Mouse (Mus musculus): ENCODE results near the gene Zfp423. TPM values are rescaled to one million over a fixed set of nuclear protein-coding genes. Genes with fewer than 3 reads are reported as not detected.

Zfp423 gene
- polyA plus RNA-seq, 1 experiment from 2014 or later, result 5.8 TPM

- 77% methylated on average over 5 of the region's 5 CpGs for WGBS
- Histone ChIP-seq H3K36me3 (ENCODE audit: control insufficient read depth, insufficient read depth, low read length) (no peaks in the 10 kb centered on the region), H3K27me3 (replicated peaks; ENCODE audit: control insufficient read depth, insufficient read depth, low read length) (no peaks in the 10 kb centered on the region), H3K27ac (ENCODE audit: low read depth, low read length) (no peak overlapping the region), H3K9me3 (ENCODE audit: control insufficient read depth, low read length) (no peaks in the 10 kb centered on the region), H3K9ac (ENCODE audit: low read depth, low read length) (no peak overlapping the region), H3K4me3 (ENCODE audit: low read depth, low read length) (no peak overlapping the region), H3K4me2 (no peak overlapping the region), H3K4me1 (replicated peaks; ENCODE audit: control insufficient read depth, insufficient read depth, low read length) (no peaks in the 10 kb centered on the region)
- ATAC-seq (replicated peaks; ENCODE audit: low FRiP score), result no peak
- DNase-seq (ENCODE audit: low spot score), result no peak
These were observed 313.4 kb downstream of the Zfp423 start for GRCm38 (mm10) chr8:87645829-87646483.

GRCm38 (mm10) chr8:87645371-87645770, 314.0 kb downstream of the Zfp423 start:
- Histone ChIP-seq H3K9ac (ENCODE audit: low read depth, low read length) (no peak overlapping the region), H3K4me2 (no peak overlapping the region), H3K4me1 (replicated peaks; ENCODE audit: control insufficient read depth, insufficient read depth, low read length) (no peaks in the 10 kb centered on the region), H3K4me3 (ENCODE audit: low read depth, low read length) (no peak overlapping the region), H3K9me3 (ENCODE audit: control insufficient read depth, low read length) (no peaks in the 10 kb centered on the region), H3K36me3 (ENCODE audit: control insufficient read depth, insufficient read depth, low read length) (no peaks in the 10 kb centered on the region), H3K27me3 (replicated peaks; ENCODE audit: control insufficient read depth, insufficient read depth, low read length) (no peaks in the 10 kb centered on the region), H3K27ac (ENCODE audit: low read depth, low read length) (no peak overlapping the region)
- ATAC-seq (replicated peaks; ENCODE audit: low FRiP score) (no peak), DNase-seq (ENCODE audit: low spot score) (no peak)
- WGBS, result 55% methylated on average over 6 of the region's 6 CpGs

- H3K27me3 ChIP-seq (replicated peaks; ENCODE audit: control insufficient read depth, insufficient read depth, low read length), result no peaks in the 10 kb centered on the region
- no peak overlapping the region for H3K27ac ChIP-seq (ENCODE audit: low read depth, low read length)
- H3K4me1 ChIP-seq (replicated peaks; ENCODE audit: control insufficient read depth, insufficient read depth, low read length), result no peaks in the 10 kb centered on the region
- H3K4me3 ChIP-seq (ENCODE audit: low read depth, low read length), result no peak overlapping the region
- no peak overlapping the region for H3K4me2 ChIP-seq
- 38% methylated on average over 3 of the region's 3 CpGs for WGBS
- H3K9ac ChIP-seq (ENCODE audit: low read depth, low read length), result no peak overlapping the region
- H3K9me3 ChIP-seq (ENCODE audit: control insufficient read depth, low read length), result no peaks in the 10 kb centered on the region
- ATAC-seq (replicated peaks; ENCODE audit: low FRiP score) (no peak), DNase-seq (ENCODE audit: low spot score) (no peak)
- no peaks in the 10 kb centered on the region for H3K36me3 ChIP-seq (ENCODE audit: control insufficient read depth, insufficient read depth, low read length)
These were observed 318.5 kb downstream of the Zfp423 start for GRCm38 (mm10) chr8:87640930-87641329.

GRCm38 (mm10) chr8:87636226-87636742, 323.1 kb downstream of the Zfp423 start:
- 73% methylated on average over 11 of the region's 11 CpGs for WGBS

GRCm38 (mm10) chr8:87631776-87632175, 327.6 kb downstream of the Zfp423 start:
- H3K4me1 ChIP-seq (replicated peaks; ENCODE audit: control insufficient read depth, insufficient read depth, low read length), result no peaks in the 10 kb centered on the region; the same call in 1 of the 2 replicates
- DNase-seq (ENCODE audit: low spot score) (no peak), ATAC-seq (replicated peaks; ENCODE audit: low FRiP score) (no peak)
- no peak overlapping the region for H3K4me3 ChIP-seq (ENCODE audit: low read depth, low read length)
- WGBS, result 68% methylated on average over 7 of the region's 7 CpGs
- H3K9me3 ChIP-seq (ENCODE audit: control insufficient read depth, low read length), result no peaks in the 10 kb centered on the region
- no peak overlapping the region for H3K27ac ChIP-seq (ENCODE audit: low read depth, low read length)
- H3K9ac ChIP-seq (ENCODE audit: low read depth, low read length), result no peak overlapping the region
- no peaks in the 10 kb centered on the region for H3K36me3 ChIP-seq (ENCODE audit: control insufficient read depth, insufficient read depth, low read length)
- no peaks in the 10 kb centered on the region for H3K27me3 ChIP-seq (replicated peaks; ENCODE audit: control insufficient read depth, insufficient read depth, low read length)
- H3K4me2 ChIP-seq, result no peak overlapping the region

More at GRCm38 (mm10) chr8:87636226-87636742, 323.1 kb downstream of the Zfp423 start:
- H3K4me2 ChIP-seq, result no peak overlapping the region
- ATAC-seq (replicated peaks; ENCODE audit: low FRiP score) (no peak), DNase-seq (ENCODE audit: low spot score) (no peak)
- H3K4me1 ChIP-seq (replicated peaks; ENCODE audit: control insufficient read depth, insufficient read depth, low read length), result no peaks in the 10 kb centered on the region; the same call in 1 of the 2 replicates
- no peak overlapping the region for H3K4me3 ChIP-seq (ENCODE audit: low read depth, low read length)
- H3K36me3 ChIP-seq (ENCODE audit: control insufficient read depth, insufficient read depth, low read length), result no peaks in the 10 kb centered on the region
- no peak overlapping the region for H3K27ac ChIP-seq (ENCODE audit: low read depth, low read length)
- H3K27me3 ChIP-seq (replicated peaks; ENCODE audit: control insufficient read depth, insufficient read depth, low read length), result no peaks in the 10 kb centered on the region
- H3K9ac ChIP-seq (ENCODE audit: low read depth, low read length), result no peak overlapping the region
- no peaks in the 10 kb centered on the region for H3K9me3 ChIP-seq (ENCODE audit: control insufficient read depth, low read length)

GRCm38 (mm10) chr8:87629656-87630055, 329.7 kb downstream of the Zfp423 start:
- H3K4me1 ChIP-seq (replicated peaks; ENCODE audit: control insufficient read depth, insufficient read depth, low read length), result no peaks in the 10 kb centered on the region; the same call in 1 of the 2 replicates
- WGBS, result 54% methylated on average over 6 of the region's 6 CpGs
- no peak overlapping the region for H3K4me3 ChIP-seq (ENCODE audit: low read depth, low read length)
- H3K9me3 ChIP-seq (ENCODE audit: control insufficient read depth, low read length), result no peaks in the 10 kb centered on the region
- H3K27me3 ChIP-seq (replicated peaks; ENCODE audit: control insufficient read depth, insufficient read depth, low read length), result no peaks in the 10 kb centered on the region
- no peak overlapping the region for H3K9ac ChIP-seq (ENCODE audit: low read depth, low read length)
- DNase-seq (ENCODE audit: low spot score), result no peak
- ATAC-seq (replicated peaks; ENCODE audit: low FRiP score), result no peak
- H3K27ac ChIP-seq (ENCODE audit: low read depth, low read length), result no peak overlapping the region
- no peak overlapping the region for H3K4me2 ChIP-seq
- H3K36me3 ChIP-seq (ENCODE audit: control insufficient read depth, insufficient read depth, low read length), result no peaks in the 10 kb centered on the region

- WGBS, result 82% methylated on average over 12 of the region's 12 CpGs
- DNase-seq (ENCODE audit: low spot score), result no peak
- H3K4me1 ChIP-seq (replicated peaks; ENCODE audit: control insufficient read depth, insufficient read depth, low read length), result no peaks in the 10 kb centered on the region
- no peaks in the 10 kb centered on the region for H3K9me3 ChIP-seq (ENCODE audit: control insufficient read depth, low read length)
- no peak overlapping the region for H3K9ac ChIP-seq (ENCODE audit: low read depth, low read length)
- no peaks in the 10 kb centered on the region for H3K36me3 ChIP-seq (ENCODE audit: control insufficient read depth, insufficient read depth, low read length)
- H3K4me3 ChIP-seq (ENCODE audit: low read depth, low read length), result no peak overlapping the region
- H3K4me2 ChIP-seq, result no peak overlapping the region
- H3K27me3 ChIP-seq (replicated peaks; ENCODE audit: control insufficient read depth, insufficient read depth, low read length), result no peaks in the 10 kb centered on the region
- ATAC-seq (replicated peaks; ENCODE audit: low FRiP score), result no peak
- no peak overlapping the region for H3K27ac ChIP-seq (ENCODE audit: low read depth, low read length)
These were observed 338.2 kb downstream of the Zfp423 start for GRCm38 (mm10) chr8:87621181-87621580.

- H3K9me3 ChIP-seq (ENCODE audit: control insufficient read depth, low read length), result no peaks in the 10 kb centered on the region
- no peak overlapping the region for H3K27ac ChIP-seq (ENCODE audit: low read depth, low read length)
- H3K27me3 ChIP-seq (replicated peaks; ENCODE audit: control insufficient read depth, insufficient read depth, low read length), result no peaks in the 10 kb centered on the region; the same call in 1 of the 2 replicates
- DNase-seq (ENCODE audit: low spot score) (no peak), ATAC-seq (replicated peaks; ENCODE audit: low FRiP score) (no peak)
- no peak overlapping the region for H3K4me3 ChIP-seq (ENCODE audit: low read depth, low read length)
- no peaks in the 10 kb centered on the region for H3K4me1 ChIP-seq (replicated peaks; ENCODE audit: control insufficient read depth, insufficient read depth, low read length)
- no peaks in the 10 kb centered on the region for H3K36me3 ChIP-seq (ENCODE audit: control insufficient read depth, insufficient read depth, low read length)
- no peak overlapping the region for H3K4me2 ChIP-seq
- 66% methylated on average over 6 of the region's 6 CpGs for WGBS
- H3K9ac ChIP-seq (ENCODE audit: low read depth, low read length), result no peak overlapping the region
These were observed 339.2 kb downstream of the Zfp423 start for GRCm38 (mm10) chr8:87620225-87620624.

GRCm38 (mm10) chr8:87619529-87619928, 339.9 kb downstream of the Zfp423 start:
- DNase-seq (ENCODE audit: low spot score), result no peak

More at GRCm38 (mm10) chr8:87619529-87619928, 339.9 kb downstream of the Zfp423 start:
- H3K36me3 ChIP-seq (ENCODE audit: control insufficient read depth, insufficient read depth, low read length), result no peaks in the 10 kb centered on the region
- no peaks in the 10 kb centered on the region; the same call in 1 of the 2 replicates for H3K27me3 ChIP-seq (replicated peaks; ENCODE audit: control insufficient read depth, insufficient read depth, low read length)
- no peaks in the 10 kb centered on the region for H3K4me1 ChIP-seq (replicated peaks; ENCODE audit: control insufficient read depth, insufficient read depth, low read length)
- no peak overlapping the region for H3K4me3 ChIP-seq (ENCODE audit: low read depth, low read length)
- H3K9ac ChIP-seq (ENCODE audit: low read depth, low read length), result no peak overlapping the region
- no peak for ATAC-seq (replicated peaks; ENCODE audit: low FRiP score)
- H3K9me3 ChIP-seq (ENCODE audit: control insufficient read depth, low read length), result no peaks in the 10 kb centered on the region
- H3K4me2 ChIP-seq, result no peak overlapping the region
- H3K27ac ChIP-seq (ENCODE audit: low read depth, low read length), result no peak overlapping the region
- 60% methylated on average over 2 of the region's 2 CpGs for WGBS

Data from liver, embryonic 11.5 days (tissue).